Mouse (Mus musculus): ENCODE measurements at regions not wholly inside any gene's neighbourhood (a gene's known extent, or its start where the extent isn't known, plus 50 kb on each side); places are given as distances from the start of the nearest gene placed in this dataset.

- TF ChIP-seq POLR2A (IDR thresholded peaks at IDR 0.05; ENCODE audit: insufficient read depth, low read depth, low read length) (no peak), CTCF (IDR thresholded peaks at IDR 0.05; ENCODE audit: insufficient read depth, low read depth, low read length) (no peak)
- no peak overlapping the region for H3K4me3 ChIP-seq (ENCODE audit: insufficient read depth, low read depth, low read length)
- H3K27ac ChIP-seq (ENCODE audit: insufficient read depth, low read depth, low read length) = no peak overlapping the region
- 96% methylated on average over 7 of the region's 7 CpGs for whole genome bisulfite sequencing
- no peaks in the 10 kb centered on the region for H3K4me1 ChIP-seq (ENCODE audit: control insufficient read depth, insufficient read depth, low read length)
Measured at GRCm38 (mm10) chr6:98833922-98834321, 491.4 kb upstream of the Gm765 start.

GRCm38 (mm10) chr6:98830191-98830590 is 487.6 kb upstream of the Gm765 start:
- TF ChIP-seq POLR2A (IDR thresholded peaks at IDR 0.05; ENCODE audit: insufficient read depth, low read depth, low read length) = no peak
- no peak for TF ChIP-seq CTCF (IDR thresholded peaks at IDR 0.05; ENCODE audit: insufficient read depth, low read depth, low read length)
- H3K4me1 ChIP-seq (ENCODE audit: control insufficient read depth, insufficient read depth, low read length) = no peaks in the 10 kb centered on the region
- H3K4me3 ChIP-seq (ENCODE audit: insufficient read depth, low read depth, low read length) = no peak overlapping the region
- 80% methylated on average over 4 of the region's 4 CpGs for WGBS
- H3K27ac ChIP-seq (ENCODE audit: insufficient read depth, low read depth, low read length) = no peak overlapping the region

GRCm38 (mm10) chr6:98808046-98808445 is 465.5 kb upstream of the Gm765 start:
- WGBS = 96% methylated on average over 1 of the region's 1 CpGs
- TF ChIP-seq CTCF (IDR thresholded peaks at IDR 0.05; ENCODE audit: insufficient read depth, low read depth, low read length) (no peak), POLR2A (IDR thresholded peaks at IDR 0.05; ENCODE audit: insufficient read depth, low read depth, low read length) (no peak)
- H3K4me1 ChIP-seq (ENCODE audit: control insufficient read depth, insufficient read depth, low read length) = no peaks in the 10 kb centered on the region
- H3K4me3 ChIP-seq (ENCODE audit: insufficient read depth, low read depth, low read length) = no peak overlapping the region
- no peak overlapping the region for H3K27ac ChIP-seq (ENCODE audit: insufficient read depth, low read depth, low read length)

GRCm38 (mm10) chr6:98803384-98803949 is 460.9 kb upstream of the Gm765 start:
- Histone ChIP-seq H3K27ac (ENCODE audit: insufficient read depth, low read depth, low read length) (no peak overlapping the region), H3K4me3 (ENCODE audit: insufficient read depth, low read depth, low read length) (no peak overlapping the region), H3K4me1 (ENCODE audit: control insufficient read depth, insufficient read depth, low read length) (no peaks in the 10 kb centered on the region)
- TF ChIP-seq CTCF (IDR thresholded peaks at IDR 0.05; ENCODE audit: insufficient read depth, low read depth, low read length) = no peak
- TF ChIP-seq POLR2A (IDR thresholded peaks at IDR 0.05; ENCODE audit: insufficient read depth, low read depth, low read length) = no peak
- WGBS = 91% methylated on average over 13 of the region's 13 CpGs

- H3K4me3 ChIP-seq (ENCODE audit: insufficient read depth, low read depth, low read length) = no peak overlapping the region
- no peak overlapping the region for H3K27ac ChIP-seq (ENCODE audit: insufficient read depth, low read depth, low read length)
- TF ChIP-seq POLR2A (IDR thresholded peaks at IDR 0.05; ENCODE audit: insufficient read depth, low read depth, low read length) = no peak
- no peak for TF ChIP-seq CTCF (IDR thresholded peaks at IDR 0.05; ENCODE audit: insufficient read depth, low read depth, low read length)
- no peaks in the 10 kb centered on the region for H3K4me1 ChIP-seq (ENCODE audit: control insufficient read depth, insufficient read depth, low read length)
- 62% methylated on average over 4 of the region's 4 CpGs for WGBS
Measured at GRCm38 (mm10) chr6:98801061-98801460, 458.5 kb upstream of the Gm765 start.

GRCm38 (mm10) chr6:98800040-98800439 is 457.5 kb upstream of the Gm765 start:
- no peak for TF ChIP-seq POLR2A (IDR thresholded peaks at IDR 0.05; ENCODE audit: insufficient read depth, low read depth, low read length)
- TF ChIP-seq CTCF (IDR thresholded peaks at IDR 0.05; ENCODE audit: insufficient read depth, low read depth, low read length) = no peak
- 92% methylated on average over 8 of the region's 8 CpGs for WGBS
- Histone ChIP-seq H3K4me3 (ENCODE audit: insufficient read depth, low read depth, low read length) (no peak overlapping the region), H3K4me1 (ENCODE audit: control insufficient read depth, insufficient read depth, low read length) (no peaks in the 10 kb centered on the region), H3K27ac (ENCODE audit: insufficient read depth, low read depth, low read length) (no peak overlapping the region)

GRCm38 (mm10) chr6:98797778-98798177 is 455.2 kb upstream of the Gm765 start:
- TF ChIP-seq CTCF (IDR thresholded peaks at IDR 0.05; ENCODE audit: insufficient read depth, low read depth, low read length) = no peak
- no peak for TF ChIP-seq POLR2A (IDR thresholded peaks at IDR 0.05; ENCODE audit: insufficient read depth, low read depth, low read length)
- Histone ChIP-seq H3K4me1 (ENCODE audit: control insufficient read depth, insufficient read depth, low read length) (no peaks in the 10 kb centered on the region), H3K4me3 (ENCODE audit: insufficient read depth, low read depth, low read length) (no peak overlapping the region), H3K27ac (ENCODE audit: insufficient read depth, low read depth, low read length) (no peak overlapping the region)
- 98% methylated on average over 3 of the region's 3 CpGs for WGBS

- Histone ChIP-seq H3K4me3 (ENCODE audit: insufficient read depth, low read depth, low read length) (no peak overlapping the region), H3K27ac (ENCODE audit: insufficient read depth, low read depth, low read length) (no peak overlapping the region), H3K4me1 (ENCODE audit: control insufficient read depth, insufficient read depth, low read length) (no peaks in the 10 kb centered on the region)
- 83% methylated on average over 6 of the region's 6 CpGs for WGBS
- TF ChIP-seq POLR2A (IDR thresholded peaks at IDR 0.05; ENCODE audit: insufficient read depth, low read depth, low read length) (no peak), CTCF (IDR thresholded peaks at IDR 0.05; ENCODE audit: insufficient read depth, low read depth, low read length) (no peak)
Measured at GRCm38 (mm10) chr6:98797373-98797772, 454.8 kb upstream of the Gm765 start.

- TF ChIP-seq CTCF (IDR thresholded peaks at IDR 0.05; ENCODE audit: insufficient read depth, low read depth, low read length) (no peak), POLR2A (IDR thresholded peaks at IDR 0.05; ENCODE audit: insufficient read depth, low read depth, low read length) (no peak)
- 72% methylated on average over 4 of the region's 4 CpGs for WGBS
- H3K4me1 ChIP-seq (ENCODE audit: control insufficient read depth, insufficient read depth, low read length) = no peaks in the 10 kb centered on the region
Measured at GRCm38 (mm10) chr6:98796666-98797065, 454.1 kb upstream of the Gm765 start.

GRCm38 (mm10) chr6:98787422-98787821 is 444.9 kb upstream of the Gm765 start:
- WGBS = 93% methylated on average over 5 of the region's 5 CpGs
- Histone ChIP-seq H3K4me3 (ENCODE audit: insufficient read depth, low read depth, low read length) (no peak overlapping the region), H3K27ac (ENCODE audit: insufficient read depth, low read depth, low read length) (no peak overlapping the region), H3K4me1 (ENCODE audit: control insufficient read depth, insufficient read depth, low read length) (no peaks in the 10 kb centered on the region)
- TF ChIP-seq POLR2A (IDR thresholded peaks at IDR 0.05; ENCODE audit: insufficient read depth, low read depth, low read length) (no peak), CTCF (IDR thresholded peaks at IDR 0.05; ENCODE audit: insufficient read depth, low read depth, low read length) (no peak)

More at GRCm38 (mm10) chr6:98796666-98797065, 454.1 kb upstream of the Gm765 start:
- Histone ChIP-seq H3K4me3 (ENCODE audit: insufficient read depth, low read depth, low read length) (no peak overlapping the region), H3K27ac (ENCODE audit: insufficient read depth, low read depth, low read length) (no peak overlapping the region)
